Mouse (Mus musculus): Measurements from ENCODE around the gene Gm28434. TPM values are rescaled to one million over a fixed set of nuclear protein-coding genes. Genes with fewer than 3 reads are reported as not detected.

Gm28434 gene
- total RNA-seq (2012; rRNA removed): not detected in 2 replicates

GRCm38 (mm10) chr5:87969201-87969600, at the start of gene Gm28434, which contains the start of gene 2310003L06Rik:
Gene Gm28434 (plus strand): TSS chr5:87969517.
Gene 2310003L06Rik (plus strand): TSS chr5:87969459.
- Histone ChIP-seq H3K36me3 (ENCODE audit: control insufficient read depth, insufficient read depth, low read length, poor library complexity, severe bottlenecking) (no peaks in the 10 kb centered on the region), H3K4me1 (ENCODE audit: control insufficient read depth in 2 of 2, insufficient read depth in 2 of 2, low read length in 2 of 2, poor library complexity in 1 of 2) (peaks cover 0 to 2% of the 10 kb centered on the region in 2 experiments; a peak in 2 of 4 replicates), H3K4me3 (ENCODE audit: insufficient read depth in 1 of 2, low read depth in 1 of 2, low read length in 2 of 2, poor library complexity in 1 of 2, severe bottlenecking in 1 of 2) (no peak within 1 kb of the TSS), H3K27ac (ENCODE audit: insufficient read depth, low read depth, low read length, poor library complexity, severe bottlenecking) (no peak within 1 kb of the TSS), H3K9ac (ENCODE audit: insufficient read depth, low read depth, low read length, poor library complexity, severe bottlenecking) (no peak within 1 kb of the TSS), H3K9me3 (ENCODE audit: control insufficient read depth, insufficient read depth, low read depth, low read length) (no peaks in the 10 kb centered on the region)
- TF ChIP-seq HCFC1 (IDR thresholded peaks at IDR 0.05; ENCODE audit: borderline replicate concordance, insufficient read depth, low read length) (no peak), CHD2 (IDR thresholded peaks at IDR 0.05; ENCODE audit: low read depth, low read length) (no peak), ZC3H11A (IDR thresholded peaks at IDR 0.05; ENCODE audit: borderline replicate concordance, low read depth, low read length) (no peak), ZNF384 (IDR thresholded peaks at IDR 0.05; ENCODE audit: low read depth, low read length) (no peak), MAFK (IDR thresholded peaks at IDR 0.05; ENCODE audit: insufficient read depth, low read depth, low read length) (no peak)
- in situ Hi-C loops (cut with MboI; ENCODE audit: low sequenced_read_pairs in 2 of 2, unreplicated experiment in 2 of 2): no loop called here
- no peak for DNase-seq (ENCODE audit: low read depth, low spot score)

DNA sequence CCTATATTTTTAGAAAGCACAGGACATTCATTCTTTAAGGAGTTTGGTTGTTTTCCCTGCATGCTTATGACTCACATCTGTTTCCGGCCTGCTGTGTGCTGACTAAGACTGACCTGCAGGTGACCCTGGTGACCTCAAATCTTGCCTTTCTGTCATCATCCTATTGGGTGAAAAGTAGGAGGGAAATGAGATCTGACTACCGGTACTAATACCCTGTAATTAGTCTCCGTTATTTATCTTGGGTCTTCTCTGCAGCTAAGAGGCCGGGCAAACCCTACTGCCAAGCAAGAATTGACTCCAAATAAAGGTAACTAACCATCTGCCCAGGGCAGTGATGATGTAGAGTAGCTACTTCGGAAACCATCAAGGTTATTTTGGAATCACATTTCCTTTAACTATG, 43.9 kb upstream of the Gm28434 start, which contains the start of gene Csn3:
Gene Csn3 (plus strand): TSS at position 208 of the 400 bp plus-strand sequence.
- DNase-seq (ENCODE audit: low read depth, low spot score): no peak
- H3K4me3 ChIP-seq (ENCODE audit: insufficient read depth in 1 of 2, low read depth in 1 of 2, low read length in 2 of 2, poor library complexity in 1 of 2, severe bottlenecking in 1 of 2): no peak within 1 kb of the TSS
- no peak within 1 kb of the TSS for H3K9ac ChIP-seq (ENCODE audit: insufficient read depth, low read depth, low read length, poor library complexity, severe bottlenecking)
- H3K4me1 ChIP-seq (ENCODE audit: control insufficient read depth in 2 of 2, insufficient read depth in 2 of 2, low read length in 2 of 2, poor library complexity in 1 of 2): no peaks in the 10 kb centered on the region; a peak in 1 of 4 replicates
- H3K36me3 ChIP-seq (ENCODE audit: control insufficient read depth, insufficient read depth, low read length, poor library complexity, severe bottlenecking): no peaks in the 10 kb centered on the region
- in situ Hi-C loops (cut with MboI; ENCODE audit: low sequenced_read_pairs in 2 of 2, unreplicated experiment in 2 of 2): no loop called here
- H3K27ac ChIP-seq (ENCODE audit: insufficient read depth, low read depth, low read length, poor library complexity, severe bottlenecking): no peak within 1 kb of the TSS
- TF ChIP-seq MAFK (IDR thresholded peaks at IDR 0.05; ENCODE audit: insufficient read depth, low read depth, low read length) (no peak), ZC3H11A (IDR thresholded peaks at IDR 0.05; ENCODE audit: borderline replicate concordance, low read depth, low read length) (no peak), CHD2 (IDR thresholded peaks at IDR 0.05; ENCODE audit: low read depth, low read length) (no peak), HCFC1 (IDR thresholded peaks at IDR 0.05; ENCODE audit: borderline replicate concordance, insufficient read depth, low read length) (no peak), ZNF384 (IDR thresholded peaks at IDR 0.05; ENCODE audit: low read depth, low read length) (no peak)
- H3K9me3 ChIP-seq (ENCODE audit: control insufficient read depth, insufficient read depth, low read depth, low read length): no peaks in the 10 kb centered on the region

DNA sequence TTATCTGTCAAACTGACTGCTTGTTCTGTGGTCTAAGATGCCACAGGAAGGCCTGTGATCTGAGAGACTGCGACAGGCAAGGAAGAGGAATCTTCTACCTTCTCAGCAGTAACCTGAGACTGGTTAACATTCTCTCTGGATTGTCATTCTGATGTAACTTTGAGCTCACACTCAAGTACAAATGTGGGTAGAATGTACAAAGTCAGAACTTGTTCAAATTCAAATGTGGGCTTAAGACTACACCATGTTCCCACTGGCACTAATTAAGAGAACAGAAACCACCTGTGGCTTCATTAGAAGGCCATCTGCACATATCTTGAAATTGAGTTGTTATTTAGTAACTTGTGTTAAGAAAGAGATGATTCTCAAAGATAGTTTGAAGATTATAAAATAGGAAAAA, 37.7 kb upstream of the Gm28434 start:
- no peak for TF ChIP-seq ZC3H11A (IDR thresholded peaks at IDR 0.05; ENCODE audit: borderline replicate concordance, low read depth, low read length)
- no peak for TF ChIP-seq MAFK (IDR thresholded peaks at IDR 0.05; ENCODE audit: insufficient read depth, low read depth, low read length)
- no peak for TF ChIP-seq ZNF384 (IDR thresholded peaks at IDR 0.05; ENCODE audit: low read depth, low read length)
- TF ChIP-seq HCFC1 (IDR thresholded peaks at IDR 0.05; ENCODE audit: borderline replicate concordance, insufficient read depth, low read length): no peak
- no peak for TF ChIP-seq CHD2 (IDR thresholded peaks at IDR 0.05; ENCODE audit: low read depth, low read length)
- H3K36me3 ChIP-seq (ENCODE audit: control insufficient read depth, insufficient read depth, low read length, poor library complexity, severe bottlenecking): no peaks in the 10 kb centered on the region
- no peak for DNase-seq (ENCODE audit: low read depth, low spot score)
- no peak overlapping the region for H3K27ac ChIP-seq (ENCODE audit: insufficient read depth, low read depth, low read length, poor library complexity, severe bottlenecking)
- H3K4me1 ChIP-seq (ENCODE audit: control insufficient read depth in 2 of 2, insufficient read depth in 2 of 2, low read length in 2 of 2, poor library complexity in 1 of 2): peaks cover 0 to 2% of the 10 kb centered on the region in 2 experiments; a peak in 1 of 4 replicates
- no peak overlapping the region for H3K9ac ChIP-seq (ENCODE audit: insufficient read depth, low read depth, low read length, poor library complexity, severe bottlenecking)
- no peaks in the 10 kb centered on the region for H3K9me3 ChIP-seq (ENCODE audit: control insufficient read depth, insufficient read depth, low read depth, low read length)
- no peak overlapping the region for H3K4me3 ChIP-seq (ENCODE audit: insufficient read depth in 1 of 2, low read depth in 1 of 2, low read length in 2 of 2, poor library complexity in 1 of 2, severe bottlenecking in 1 of 2)
- in situ Hi-C loops (cut with MboI; ENCODE audit: low sequenced_read_pairs in 2 of 2, unreplicated experiment in 2 of 2): no loop called here

DNA sequence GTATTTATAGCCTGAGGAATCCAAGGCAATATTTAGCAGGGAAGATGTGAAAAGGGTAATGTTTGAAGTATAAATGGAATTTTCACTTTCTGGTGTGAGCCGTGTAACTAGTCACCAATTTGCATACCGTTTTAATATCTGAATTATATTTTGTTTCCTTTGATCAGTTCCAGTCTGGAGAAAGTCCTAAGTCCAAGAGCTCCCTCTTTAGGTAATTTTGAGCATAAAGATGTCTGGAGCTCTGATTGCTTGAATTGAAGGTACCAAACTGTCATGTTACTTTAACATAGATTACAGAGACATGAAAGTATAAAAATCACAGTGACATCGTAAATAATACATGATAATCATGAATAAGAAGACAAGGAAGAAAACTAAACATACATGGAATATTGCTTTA, 28.6 kb upstream of the Gm28434 start:
- no peak for DNase-seq (ENCODE audit: low read depth, low spot score)
- TF ChIP-seq HCFC1 (IDR thresholded peaks at IDR 0.05; ENCODE audit: borderline replicate concordance, insufficient read depth, low read length) (no peak), ZNF384 (IDR thresholded peaks at IDR 0.05; ENCODE audit: low read depth, low read length) (no peak), ZC3H11A (IDR thresholded peaks at IDR 0.05; ENCODE audit: borderline replicate concordance, low read depth, low read length) (no peak), CHD2 (IDR thresholded peaks at IDR 0.05; ENCODE audit: low read depth, low read length) (no peak), MAFK (IDR thresholded peaks at IDR 0.05; ENCODE audit: insufficient read depth, low read depth, low read length) (no peak)
- in situ Hi-C loops (cut with MboI; ENCODE audit: low sequenced_read_pairs in 2 of 2, unreplicated experiment in 2 of 2): no loop called here

More for the DNA sequence above, 28.6 kb upstream of the Gm28434 start:
- Histone ChIP-seq H3K9ac (ENCODE audit: insufficient read depth, low read depth, low read length, poor library complexity, severe bottlenecking) (no peak overlapping the region), H3K4me3 (ENCODE audit: insufficient read depth in 1 of 2, low read depth in 1 of 2, low read length in 2 of 2, poor library complexity in 1 of 2, severe bottlenecking in 1 of 2) (no peak overlapping the region), H3K9me3 (ENCODE audit: control insufficient read depth, insufficient read depth, low read depth, low read length) (no peaks in the 10 kb centered on the region), H3K27ac (ENCODE audit: insufficient read depth, low read depth, low read length, poor library complexity, severe bottlenecking) (no peak overlapping the region), H3K4me1 (ENCODE audit: control insufficient read depth in 2 of 2, insufficient read depth in 2 of 2, low read length in 2 of 2, poor library complexity in 1 of 2) (no peaks in the 10 kb centered on the region), H3K36me3 (ENCODE audit: control insufficient read depth, insufficient read depth, low read length, poor library complexity, severe bottlenecking) (no peaks in the 10 kb centered on the region)

All from ES-E14 (cell line).